Mouse (Mus musculus): ENCODE data around the gene Polr2f. TPM values are rescaled to one million over a fixed set of nuclear protein-coding genes. Genes with fewer than 3 reads are reported as not detected.

The Polr2f gene
- 26.5 to 98.4 TPM (median 53.0 TPM) in 3 replicates for total RNA-seq (2017)

DNA sequence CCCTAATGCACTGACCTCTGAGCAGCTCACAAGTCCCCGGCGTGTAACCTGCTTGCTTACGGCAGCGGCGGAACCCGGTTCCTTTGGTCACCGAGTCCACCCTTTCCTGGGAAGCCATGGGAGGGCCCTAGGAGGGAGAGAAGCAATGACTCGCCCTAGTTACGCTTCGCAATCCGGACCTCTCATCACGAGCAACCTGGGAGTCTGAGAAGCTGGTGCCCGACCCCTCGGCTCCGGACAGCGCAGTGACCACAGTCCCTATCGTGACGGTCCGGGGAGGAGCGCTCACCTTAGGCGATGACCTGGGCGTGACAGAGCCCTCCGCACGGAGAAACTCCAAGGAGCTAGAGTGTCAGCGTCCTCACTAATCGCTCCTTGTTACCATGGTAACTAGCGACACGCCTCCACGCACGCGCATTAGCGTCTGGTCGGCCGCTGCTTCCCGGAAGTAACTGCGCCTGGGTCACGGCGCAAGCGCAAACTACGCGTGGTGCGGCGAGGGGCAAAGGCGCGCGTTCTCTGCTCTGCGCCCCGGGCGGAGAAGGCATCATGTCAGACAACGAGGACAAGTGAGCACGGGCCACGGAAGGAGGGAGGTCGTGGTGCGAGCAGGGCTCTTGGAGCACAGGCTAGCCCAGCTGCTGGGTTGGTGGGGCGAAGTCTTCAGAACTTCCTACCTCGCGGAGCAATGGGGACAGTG is at the start of gene Polr2f, which contains the start of gene 1700088E04Rik:
Gene Polr2f (plus strand): TSS at position 144 of the 700 bp plus-strand sequence.
Gene 1700088E04Rik (minus strand): TSS at position 388 of the 700 bp plus-strand sequence.
- peak; percentile 92 for ATAC-seq (replicated peaks; ENCODE audit: insufficient number of reproducible peaks, low FRiP score, low TSS enrichment, poor library complexity, severe bottlenecking)

GRCm38 (mm10) chr15:79092284-79092683 is 48.5 kb upstream of the Polr2f start:
- no peak for ATAC-seq (replicated peaks; ENCODE audit: insufficient number of reproducible peaks, low FRiP score, low TSS enrichment, poor library complexity, severe bottlenecking)

DNA sequence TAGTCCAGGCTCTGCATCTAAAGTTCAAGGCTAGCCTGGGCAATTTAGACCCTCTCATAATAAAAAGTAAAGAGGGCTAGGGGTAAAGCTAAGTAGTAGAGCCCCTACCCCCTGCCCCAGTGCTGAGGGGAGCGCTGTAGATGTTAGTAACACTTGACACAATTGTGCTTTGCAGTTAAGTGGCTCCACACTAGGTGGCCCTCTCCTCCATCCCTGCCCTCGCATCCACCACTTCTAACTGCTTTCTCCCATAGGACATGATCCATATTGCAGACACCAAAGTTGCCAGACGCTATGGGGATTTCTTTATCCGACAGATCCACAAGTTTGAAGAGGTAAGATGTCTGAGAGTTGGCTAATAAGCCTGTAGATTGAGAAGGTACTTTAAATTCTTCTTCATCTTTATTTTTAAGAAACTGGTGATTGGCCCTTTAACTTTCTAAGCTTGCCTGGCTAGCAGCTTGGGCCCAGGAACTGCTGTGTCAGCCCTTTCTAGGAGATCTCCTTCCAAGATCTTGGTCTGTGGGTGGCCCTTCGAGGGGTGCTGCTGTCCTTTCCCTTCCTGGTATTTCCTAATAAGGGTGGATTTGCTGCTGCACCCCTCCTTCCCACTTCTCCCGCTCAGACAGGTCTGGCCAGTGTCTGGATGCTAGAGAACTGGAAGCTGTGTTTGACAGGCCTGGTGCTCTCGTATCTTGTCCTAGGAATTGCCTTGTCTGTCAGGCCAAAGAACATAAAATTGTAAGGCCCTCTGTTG is 47.5 kb upstream of the Polr2f start:
- ATAC-seq (replicated peaks; ENCODE audit: insufficient number of reproducible peaks, low FRiP score, low TSS enrichment, poor library complexity, severe bottlenecking): no peak

DNA sequence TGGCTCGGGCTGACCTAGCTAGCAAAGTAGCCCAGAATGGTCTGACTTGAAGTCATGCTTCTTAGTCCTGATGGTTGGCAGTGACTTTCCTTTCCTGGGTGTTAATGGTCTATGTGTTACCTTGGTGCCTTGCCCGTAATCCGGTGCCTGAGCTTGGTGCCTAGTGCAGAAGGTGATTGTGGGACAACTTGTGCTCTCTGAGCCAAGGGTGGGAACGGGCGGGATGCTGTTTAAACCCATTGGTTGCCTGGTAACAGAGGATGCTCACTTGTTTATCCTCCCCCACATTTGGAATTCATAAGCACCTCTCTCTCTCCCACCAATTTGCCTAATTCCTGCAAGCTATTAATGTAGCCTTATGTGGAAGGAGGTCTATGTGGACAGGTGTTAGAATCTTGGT is 45.3 kb upstream of the Polr2f start:
- no peak for ATAC-seq (replicated peaks; ENCODE audit: insufficient number of reproducible peaks, low FRiP score, low TSS enrichment, poor library complexity, severe bottlenecking)

DNA sequence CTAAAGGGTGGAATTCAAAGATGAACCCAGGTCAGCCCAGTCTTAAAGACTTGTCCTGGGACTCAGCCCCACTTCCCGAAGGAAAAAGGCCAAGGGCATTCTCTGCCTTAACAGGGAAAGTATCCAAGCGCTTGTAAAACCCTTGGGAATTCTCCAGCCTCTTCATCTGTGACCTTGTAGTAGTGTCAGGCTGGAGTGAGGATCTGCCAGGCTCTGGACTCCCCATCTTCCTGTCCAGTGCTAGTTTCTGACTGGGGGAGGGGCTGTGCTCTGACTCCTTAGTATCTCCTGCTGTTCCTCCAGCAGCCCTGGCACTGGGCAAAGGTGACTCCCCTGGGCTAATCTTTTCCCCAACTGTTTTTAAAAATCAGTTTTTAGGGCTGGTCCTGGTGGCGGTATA is 44.3 kb upstream of the Polr2f start:
- no peak for ATAC-seq (replicated peaks; ENCODE audit: insufficient number of reproducible peaks, low FRiP score, low TSS enrichment, poor library complexity, severe bottlenecking)

DNA sequence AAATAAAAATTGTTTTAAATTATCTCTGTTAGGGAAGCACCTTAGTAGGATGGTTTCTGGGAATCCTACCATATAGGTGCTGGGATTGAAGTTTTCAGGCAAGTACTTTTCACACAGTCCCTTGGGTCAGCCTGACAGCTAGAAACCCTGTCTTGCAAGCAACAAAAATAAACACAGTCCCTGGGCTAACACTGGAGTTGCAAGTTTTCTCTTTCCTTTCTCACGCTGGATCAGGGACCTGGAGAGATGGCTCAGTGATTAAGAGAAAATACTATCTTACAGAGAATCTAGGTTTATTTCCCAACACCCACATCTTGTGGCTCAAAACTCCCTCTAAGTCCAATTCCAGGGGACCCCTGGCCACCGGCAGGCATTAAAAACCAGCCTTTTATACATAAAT is 43.7 kb upstream of the Polr2f start:
- no peak for ATAC-seq (replicated peaks; ENCODE audit: insufficient number of reproducible peaks, low FRiP score, low TSS enrichment, poor library complexity, severe bottlenecking)

DNA sequence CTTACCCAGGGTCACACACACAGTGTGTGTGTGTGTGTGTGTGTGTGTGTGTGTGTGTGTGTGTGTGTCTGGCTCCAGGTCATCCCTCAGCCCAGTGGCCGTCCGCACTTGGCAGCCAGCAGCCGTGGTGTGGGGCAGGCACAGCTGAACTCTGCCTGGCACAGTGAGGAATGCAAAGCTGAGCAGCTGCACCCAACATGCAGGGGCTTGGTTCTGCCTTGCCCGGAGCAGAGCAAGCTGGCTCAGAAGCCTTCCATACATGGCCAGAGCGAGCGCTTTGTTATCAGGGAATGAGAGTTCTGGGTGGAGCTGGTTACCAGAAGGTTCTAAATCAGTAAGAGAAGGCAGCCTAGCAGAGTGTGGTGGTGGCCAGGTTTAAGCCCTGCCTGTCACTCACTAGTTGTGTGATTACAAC is 43.2 kb upstream of the Polr2f start:
- no peak for ATAC-seq (replicated peaks; ENCODE audit: insufficient number of reproducible peaks, low FRiP score, low TSS enrichment, poor library complexity, severe bottlenecking)

- no peak for ATAC-seq (replicated peaks; ENCODE audit: insufficient number of reproducible peaks, low FRiP score, low TSS enrichment, poor library complexity, severe bottlenecking)
Observed at GRCm38 (mm10) chr15:79098220-79098619, 42.6 kb upstream of the Polr2f start.

DNA sequence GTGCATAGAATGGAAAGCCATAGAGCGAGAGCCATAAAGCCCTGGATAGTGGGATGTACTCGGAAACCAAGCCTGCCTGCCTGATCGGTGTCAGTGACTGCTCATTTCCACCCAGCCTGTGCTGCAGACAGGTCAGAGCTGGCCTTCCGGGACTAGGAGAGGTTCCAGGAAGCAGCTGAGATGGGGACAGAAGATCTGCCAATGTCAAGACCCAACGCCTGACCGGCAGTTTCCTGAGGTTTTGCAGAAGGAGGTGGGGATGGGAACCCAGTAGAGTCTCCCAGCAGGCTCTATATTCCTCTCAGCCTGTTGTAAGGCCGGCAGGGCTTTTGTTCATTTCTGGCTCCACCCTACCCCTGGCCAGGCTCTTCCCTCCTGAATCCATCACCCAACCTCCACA is 41.9 kb upstream of the Polr2f start:
- ATAC-seq (replicated peaks; ENCODE audit: insufficient number of reproducible peaks, low FRiP score, low TSS enrichment, poor library complexity, severe bottlenecking): no peak

- no peak for ATAC-seq (replicated peaks; ENCODE audit: insufficient number of reproducible peaks, low FRiP score, low TSS enrichment, poor library complexity, severe bottlenecking)
Observed at GRCm38 (mm10) chr15:79099456-79099855, 41.4 kb upstream of the Polr2f start.

- no peak for ATAC-seq (replicated peaks; ENCODE audit: insufficient number of reproducible peaks, low FRiP score, low TSS enrichment, poor library complexity, severe bottlenecking)
Observed at GRCm38 (mm10) chr15:79100391-79100790, 40.4 kb upstream of the Polr2f start.

GRCm38 (mm10) chr15:79101531-79101930 is 39.3 kb upstream of the Polr2f start:
- no peak for ATAC-seq (replicated peaks; ENCODE audit: insufficient number of reproducible peaks, low FRiP score, low TSS enrichment, poor library complexity, severe bottlenecking)

- ATAC-seq (replicated peaks; ENCODE audit: insufficient number of reproducible peaks, low FRiP score, low TSS enrichment, poor library complexity, severe bottlenecking): no peak
Observed at GRCm38 (mm10) chr15:79103264-79103663, 37.5 kb upstream of the Polr2f start.

DNA sequence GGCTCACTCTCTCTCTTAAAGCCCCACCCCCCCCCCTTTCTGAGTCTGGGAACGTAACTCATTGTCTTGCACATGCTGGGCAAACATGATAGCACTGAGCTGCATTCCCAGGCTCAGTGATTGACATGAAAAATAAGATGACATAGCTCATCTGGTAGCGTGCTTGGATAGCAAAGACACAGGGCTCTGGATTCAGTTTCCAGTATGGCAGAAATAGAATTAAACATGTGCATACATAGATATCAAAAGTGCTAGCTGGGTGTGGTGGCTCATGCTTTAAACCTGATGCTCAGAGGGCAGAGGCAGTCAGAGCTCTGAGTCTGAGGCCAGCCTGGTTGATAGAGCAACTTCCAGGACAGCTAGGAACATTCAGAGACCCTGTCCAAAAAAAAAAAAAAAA is 35.0 kb upstream of the Polr2f start:
- no peak for ATAC-seq (replicated peaks; ENCODE audit: insufficient number of reproducible peaks, low FRiP score, low TSS enrichment, poor library complexity, severe bottlenecking)

- no peak for ATAC-seq (replicated peaks; ENCODE audit: insufficient number of reproducible peaks, low FRiP score, low TSS enrichment, poor library complexity, severe bottlenecking)
Observed at GRCm38 (mm10) chr15:79107966-79108365, 32.8 kb upstream of the Polr2f start.

DNA sequence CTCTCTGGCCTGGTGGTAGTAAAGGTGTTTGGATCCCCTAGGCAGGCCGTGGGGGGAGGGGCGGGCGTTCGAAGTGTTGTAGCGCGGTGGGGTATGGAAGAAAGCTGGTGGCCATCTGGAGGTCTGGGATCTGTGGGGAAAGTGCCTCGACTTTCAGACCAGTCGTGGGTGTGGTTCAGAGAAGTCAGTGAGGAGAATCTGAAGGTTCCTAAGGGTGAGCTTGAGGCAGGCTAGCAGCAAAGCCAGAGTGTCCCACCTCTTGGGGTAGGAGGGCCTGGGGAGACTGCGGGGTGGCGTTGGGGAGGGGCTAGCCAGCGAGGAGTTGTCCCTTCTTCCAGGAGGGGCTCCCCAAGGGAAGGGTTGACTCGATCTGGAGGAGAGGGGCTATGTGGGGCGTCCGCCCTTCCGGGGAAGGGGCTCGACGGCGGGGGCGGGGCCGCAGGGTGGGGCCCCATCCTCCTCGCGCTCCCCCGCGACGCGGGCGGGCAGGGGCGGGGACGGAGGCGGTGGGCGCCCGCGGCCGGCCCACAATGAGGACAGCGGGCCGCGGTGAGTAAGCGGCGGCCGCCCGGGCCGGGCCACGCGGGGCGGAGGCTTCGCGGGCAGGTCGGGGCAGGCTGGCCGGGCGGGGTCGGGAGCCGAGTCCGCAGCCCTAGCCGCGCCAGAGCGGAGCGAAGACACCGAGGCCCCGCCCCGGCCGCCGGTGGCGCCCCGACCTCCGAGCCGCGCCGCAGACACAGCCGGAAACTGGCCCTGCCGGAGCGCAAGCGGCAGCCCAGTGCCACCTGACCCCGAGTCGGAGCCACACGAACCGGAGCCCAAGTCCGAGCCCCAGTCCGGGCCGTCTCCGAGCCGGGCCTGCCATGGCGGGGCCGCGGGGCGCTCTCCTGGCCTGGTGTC is 32.1 kb upstream of the Polr2f start, which contains the start of gene Micall1:
Gene Micall1 (plus strand): TSS at position 478 of the 900 bp plus-strand sequence.
- peak; percentile 28; the same call in 1 of the 2 replicates for ATAC-seq (replicated peaks; ENCODE audit: insufficient number of reproducible peaks, low FRiP score, low TSS enrichment, poor library complexity, severe bottlenecking)

DNA sequence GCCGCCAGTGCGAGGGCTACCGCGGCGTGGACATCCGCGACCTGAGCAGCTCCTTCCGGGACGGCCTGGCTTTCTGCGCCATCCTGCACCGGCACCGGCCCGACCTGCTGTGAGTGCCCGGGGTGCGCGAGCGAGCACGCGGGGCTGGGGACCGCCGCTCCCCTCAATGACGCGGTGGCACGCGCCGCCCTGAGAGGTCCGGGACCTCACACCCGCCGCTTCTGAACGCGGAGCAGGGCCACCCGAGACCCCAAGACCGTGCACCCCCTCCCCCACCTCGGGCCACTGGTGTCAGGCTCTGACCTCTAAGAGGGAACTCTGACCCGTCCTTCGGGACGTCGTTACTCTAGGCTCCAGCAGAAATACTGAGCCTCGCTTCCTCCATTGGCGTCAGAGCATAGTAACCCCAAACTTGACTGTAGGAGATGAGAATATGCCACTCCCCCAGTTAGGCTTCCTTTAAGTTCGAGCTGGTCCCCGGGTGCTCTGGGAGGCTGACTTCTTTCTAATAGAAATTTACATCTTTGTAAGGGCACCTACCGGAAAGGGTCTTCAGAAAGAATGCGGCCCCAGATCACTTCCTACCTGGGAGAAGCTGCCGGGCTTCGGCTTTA is 31.4 kb upstream of the Polr2f start:
- ATAC-seq (replicated peaks; ENCODE audit: insufficient number of reproducible peaks, low FRiP score, low TSS enrichment, poor library complexity, severe bottlenecking): peak; percentile 24; the same call in 1 of the 2 replicates

GRCm38 (mm10) chr15:79110031-79110430 is 30.8 kb upstream of the Polr2f start:
- no peak for ATAC-seq (replicated peaks; ENCODE audit: insufficient number of reproducible peaks, low FRiP score, low TSS enrichment, poor library complexity, severe bottlenecking)

DNA sequence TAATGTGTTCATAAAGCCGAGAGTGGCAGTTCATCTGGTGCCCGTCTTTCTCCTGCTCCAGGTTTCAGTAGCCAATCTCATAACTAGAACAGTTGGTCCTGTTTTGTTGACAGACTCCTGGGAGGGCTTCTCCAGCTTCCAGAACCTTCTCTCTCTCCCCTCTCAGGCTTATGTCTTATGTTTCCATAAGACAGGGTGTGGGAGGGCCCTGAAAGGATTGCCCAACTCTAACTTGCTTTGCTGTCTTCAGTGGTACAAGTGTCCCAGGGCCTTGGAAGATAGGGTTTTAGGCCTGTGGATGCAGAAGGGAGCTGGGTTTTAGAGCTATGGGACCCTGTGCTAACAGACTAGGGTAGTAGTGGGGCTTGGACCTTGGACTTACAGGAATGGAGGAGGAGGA is 30.3 kb upstream of the Polr2f start:
- ATAC-seq (replicated peaks; ENCODE audit: insufficient number of reproducible peaks, low FRiP score, low TSS enrichment, poor library complexity, severe bottlenecking): no peak

Measured in monocyte, adult 5-6 weeks (primary cell).